Mouse (Mus musculus): ENCODE results near the gene E330034G19Rik. TPM values are rescaled to one million over a fixed set of nuclear protein-coding genes. Genes with fewer than 3 reads are reported as not detected.
"Not testable (repeated sequence)": the region's sequence is repeated elsewhere in the genome, so short reads cannot be mapped to it uniquely, and the experiment has no call there.

Gene E330034G19Rik
- total RNA-seq, 2 experiments from 2014 or later: not detected

DNA sequence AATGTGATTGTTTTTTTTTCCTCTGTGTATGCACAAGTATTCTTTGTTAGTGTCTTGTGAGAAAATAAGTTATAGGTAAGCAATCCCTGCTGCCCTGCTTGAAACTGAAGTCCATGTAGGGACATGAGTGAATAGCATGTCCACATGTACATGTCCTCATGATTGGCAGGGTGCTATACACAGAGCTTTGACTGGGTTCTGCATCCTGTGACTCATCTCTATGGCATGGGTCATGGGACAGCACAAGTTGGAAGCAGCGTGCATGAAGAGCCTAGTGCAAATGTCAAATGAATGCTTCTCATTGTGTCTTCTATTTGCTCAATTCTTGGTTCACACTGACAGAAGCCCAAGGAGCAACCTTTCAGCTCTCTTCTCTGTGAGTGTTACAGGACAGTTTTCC is 14.1 kb downstream of the E330034G19Rik start:
- intact Hi-C loops (cut with DNase I; ENCODE audit: low total_unique reads): no loop called here
- no peak for DNase-seq

DNA sequence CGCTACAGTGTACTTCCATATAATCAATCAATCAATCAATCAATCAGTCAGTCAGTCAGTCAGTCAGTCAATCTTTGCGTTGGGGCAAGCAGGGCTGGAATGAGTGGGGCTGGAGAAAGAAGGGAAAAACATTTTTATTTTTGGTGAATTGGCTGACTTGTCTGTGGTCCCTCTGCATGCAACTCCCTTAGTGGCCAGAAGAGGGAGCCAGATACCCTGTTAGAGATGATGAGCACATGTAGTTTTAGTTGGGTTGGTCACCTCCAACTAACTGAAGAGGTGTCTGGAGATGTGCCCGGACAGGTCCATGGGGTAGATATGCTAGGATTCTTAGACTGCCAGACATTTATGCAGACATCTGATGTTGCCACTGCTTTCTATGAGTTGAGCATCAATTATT is 18.1 kb downstream of the E330034G19Rik start:
- intact Hi-C loops (cut with DNase I; ENCODE audit: low total_unique reads): no loop called here
- peak; percentile 38 for DNase-seq

DNA sequence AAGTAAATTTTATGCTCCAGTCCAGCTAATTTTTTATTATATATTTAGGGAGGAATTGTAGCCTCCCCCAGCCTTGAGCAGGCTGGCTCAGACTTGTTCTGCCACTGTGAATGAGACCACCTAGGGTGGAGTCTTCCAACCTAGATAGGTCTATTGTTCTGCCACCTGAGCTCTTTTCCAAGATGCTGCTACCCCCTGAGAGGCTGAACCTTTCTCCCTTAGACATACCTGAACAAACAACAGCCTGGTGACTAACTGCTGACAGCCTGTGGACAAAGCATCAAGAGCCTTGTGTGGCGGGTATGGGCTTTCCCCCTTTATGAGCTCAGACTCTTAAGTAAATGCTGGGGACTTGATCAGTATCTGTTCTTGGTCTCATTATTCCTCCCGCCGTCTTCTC is 54.0 kb downstream of the E330034G19Rik start:
- DNase-seq: not testable (repeated sequence)

DNA sequence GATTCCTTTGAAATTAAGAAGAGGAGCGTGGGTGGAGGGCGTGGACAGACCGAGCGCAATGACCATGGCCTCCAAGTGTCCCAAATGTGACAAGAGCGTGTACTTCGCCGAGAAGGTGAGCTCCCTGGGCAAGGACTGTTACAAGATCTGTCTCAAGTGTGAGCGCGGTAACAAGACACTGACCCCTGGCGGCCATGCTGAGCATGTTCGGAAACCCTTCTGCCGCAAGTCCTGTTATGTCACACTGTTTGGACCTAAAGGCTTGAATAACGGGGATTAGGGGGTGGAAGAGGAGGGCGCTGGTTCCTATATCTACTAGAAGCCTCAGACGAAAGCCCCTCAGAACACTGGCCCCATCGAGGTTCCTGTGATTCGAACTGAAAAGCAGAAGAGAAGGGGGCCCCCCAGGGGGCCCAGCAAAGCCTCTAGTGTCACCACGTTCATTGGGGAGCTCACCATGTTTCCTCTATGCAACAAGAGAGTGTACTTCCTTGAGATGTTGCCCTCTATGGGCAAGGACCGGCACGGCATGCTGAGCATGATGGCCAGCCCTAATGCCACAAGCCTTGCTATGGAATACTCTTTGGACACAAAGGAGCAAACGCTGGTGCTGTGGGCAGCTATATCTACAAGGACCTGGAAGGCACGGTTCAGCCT is 65.4 kb downstream of the E330034G19Rik start:
- peak; percentile 32 for DNase-seq
- intact Hi-C loops (cut with DNase I; ENCODE audit: low total_unique reads): no loop called here

More for the DNA sequence above, 54.0 kb downstream of the E330034G19Rik start:
- intact Hi-C loops (cut with DNase I; ENCODE audit: low total_unique reads): not testable (repeated sequence)

Other genes with a start within 250 kb of the E330034G19Rik start
- gene Dlg5, start 47.3 kb upstream of the E330034G19Rik start, total RNA-seq (2021): 1 to 10 TPM; 8.7 to 9.4 TPM
- 1 to 10 TPM; 7.5 to 8.1 TPM for gene Polr3a, start 193.8 kb downstream of the E330034G19Rik start, total RNA-seq (2021)
- gene Rps24, start 193.9 kb downstream of the E330034G19Rik start, total RNA-seq (2021): 100 to 1,000 TPM; 883 to 959 TPM